Mouse (Mus musculus): Measurements from ENCODE around the gene Rnf8. TPM values are rescaled to one million over a fixed set of nuclear protein-coding genes. Genes with fewer than 3 reads are reported as not detected.

Rnf8 gene
- polyA plus RNA-seq, 1 experiment from 2014 or later: 117 TPM

DNA sequence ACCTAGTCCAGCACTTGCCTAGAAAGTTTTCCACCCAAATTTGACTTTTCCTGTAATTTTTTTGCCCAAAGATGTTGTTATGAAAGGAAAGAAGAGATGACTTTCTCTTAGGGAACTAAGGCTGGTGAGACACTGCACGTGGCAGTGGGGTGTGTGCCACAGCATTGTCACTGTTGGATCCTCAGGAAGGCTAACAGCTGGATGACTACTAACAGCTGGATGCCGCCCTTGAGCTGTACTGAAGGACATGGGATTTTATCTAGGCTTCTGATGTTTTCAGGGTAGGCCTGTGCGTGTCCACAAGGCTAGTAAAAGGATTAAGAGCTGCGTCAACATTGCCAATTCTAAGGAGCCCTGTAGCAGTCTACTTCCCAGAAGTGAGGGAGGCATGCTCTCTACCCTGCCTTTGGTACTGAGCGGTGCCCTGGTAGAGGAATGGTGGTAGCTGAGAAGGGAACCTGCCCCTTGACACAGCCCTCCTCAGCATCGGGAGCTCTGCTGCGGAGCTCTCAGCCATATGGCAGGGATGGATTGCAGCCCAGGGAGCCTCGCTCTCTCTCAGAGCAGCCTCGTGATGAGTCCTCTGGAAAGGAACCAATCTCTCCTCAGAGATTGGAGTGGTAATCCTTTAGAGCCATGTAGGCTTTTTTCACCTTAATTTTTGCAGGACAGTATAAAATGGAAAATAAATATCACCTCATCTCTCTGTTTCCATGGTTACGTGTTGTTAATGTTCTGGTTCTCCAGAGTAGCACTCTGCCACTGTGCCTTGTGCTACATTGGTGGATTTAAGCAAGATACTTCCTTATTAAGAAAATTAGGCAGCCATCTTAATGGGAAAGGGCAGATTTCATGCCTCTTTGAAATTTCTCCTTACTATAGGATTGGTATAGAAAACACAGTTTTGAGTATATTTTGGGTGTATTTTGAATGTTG, 53.7 kb downstream of the Rnf8 start:
- Histone ChIP-seq H3K27me3 (no peaks in the 10 kb centered on the region), H3K36me3 (replicated peaks) (peaks cover 57% of the 10 kb centered on the region), H3K9me3 (no peaks in the 10 kb centered on the region), H3K27ac (no peak overlapping the region), H3K9ac (no peak overlapping the region), H3K4me1 (peaks cover 6% of the 10 kb centered on the region; the same call in 1 of the 2 replicates), H3K4me3 (replicated peaks) (no peak overlapping the region), H3K4me2 (no peak overlapping the region)
- no peak for ATAC-seq (ENCODE audit: low FRiP score)
- 88% methylated on average over 10 of the region's 10 CpGs for WGBS

GRCm38 (mm10) chr17:29669030-29669429, 54.4 kb downstream of the Rnf8 start:
- no peak for ATAC-seq (ENCODE audit: low FRiP score)
- no peaks in the 10 kb centered on the region for H3K9me3 ChIP-seq
- H3K9ac ChIP-seq: no peak overlapping the region
- H3K4me1 ChIP-seq: peaks cover 6% of the 10 kb centered on the region; the same call in 1 of the 2 replicates
- no peak overlapping the region for H3K4me3 ChIP-seq (replicated peaks)
- peaks cover 57% of the 10 kb centered on the region for H3K36me3 ChIP-seq (replicated peaks)
- WGBS: 97% methylated on average over 4 of the region's 4 CpGs
- H3K27ac ChIP-seq: no peak overlapping the region
- no peak overlapping the region for H3K4me2 ChIP-seq
- no peaks in the 10 kb centered on the region for H3K27me3 ChIP-seq

- Histone ChIP-seq H3K4me3 (replicated peaks) (no peak overlapping the region), H3K9me3 (no peaks in the 10 kb centered on the region), H3K27ac (no peak overlapping the region), H3K27me3 (no peaks in the 10 kb centered on the region), H3K4me1 (peaks cover 6% of the 10 kb centered on the region; the same call in 1 of the 2 replicates), H3K36me3 (replicated peaks) (peaks cover 58% of the 10 kb centered on the region), H3K9ac (no peak overlapping the region), H3K4me2 (no peak overlapping the region)
- ATAC-seq (ENCODE audit: low FRiP score): no peak
Measured at GRCm38 (mm10) chr17:29669936-29670335, 55.3 kb downstream of the Rnf8 start.

DNA sequence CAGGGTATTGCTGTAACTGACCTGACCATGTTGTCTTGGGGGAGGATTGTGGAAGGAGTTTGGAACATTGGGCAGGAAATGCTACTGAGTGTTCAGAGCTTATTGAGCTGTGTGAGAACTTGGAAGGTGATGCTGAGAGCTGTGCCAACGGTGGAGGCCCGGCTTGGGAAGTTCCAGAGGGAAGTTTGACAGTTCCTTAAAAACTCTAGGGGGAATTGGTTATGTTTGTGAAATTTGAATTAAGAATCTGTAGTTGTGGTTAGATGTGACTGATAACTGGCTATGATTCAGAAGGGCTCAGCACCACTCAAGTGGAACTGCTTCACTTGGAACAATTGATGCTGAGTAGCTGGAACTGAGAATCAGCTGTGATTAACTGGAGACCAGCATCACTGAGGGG, 56.4 kb downstream of the Rnf8 start:
- H3K4me2 ChIP-seq: no peak overlapping the region
- no peak for ATAC-seq (ENCODE audit: low FRiP score)
- WGBS: 96% methylated on average over 2 of the region's 2 CpGs
- no peak overlapping the region for H3K27ac ChIP-seq
- peaks cover 66% of the 10 kb centered on the region for H3K36me3 ChIP-seq (replicated peaks)
- H3K27me3 ChIP-seq: no peaks in the 10 kb centered on the region
- no peaks in the 10 kb centered on the region for H3K9me3 ChIP-seq
- no peak overlapping the region for H3K9ac ChIP-seq
- H3K4me1 ChIP-seq: peaks cover 6% of the 10 kb centered on the region; the same call in 1 of the 2 replicates
- no peak overlapping the region for H3K4me3 ChIP-seq (replicated peaks)

- no peak for ATAC-seq (ENCODE audit: low FRiP score)
- no peak overlapping the region for H3K9ac ChIP-seq
- H3K27me3 ChIP-seq: no peaks in the 10 kb centered on the region
- no peak overlapping the region for H3K4me2 ChIP-seq
- no peak overlapping the region for H3K4me3 ChIP-seq (replicated peaks)
- WGBS: 96% methylated on average over 4 of the region's 4 CpGs
- H3K27ac ChIP-seq: no peak overlapping the region
- no peaks in the 10 kb centered on the region for H3K9me3 ChIP-seq
- H3K36me3 ChIP-seq (replicated peaks): peaks cover 74% of the 10 kb centered on the region
- peaks cover under 1% of the 10 kb centered on the region; the same call in 1 of the 2 replicates for H3K4me1 ChIP-seq
Measured at GRCm38 (mm10) chr17:29673325-29673724, 58.7 kb downstream of the Rnf8 start.

GRCm38 (mm10) chr17:29678526-29678925, 63.9 kb downstream of the Rnf8 start:
- no peak for ATAC-seq (ENCODE audit: low FRiP score)
- Histone ChIP-seq H3K4me1 (0 out of 2 replicates have a peak, but pooled peaks cover 6% of the 10 kb centered on the region), H3K27ac (no peak overlapping the region), H3K9me3 (no peaks in the 10 kb centered on the region), H3K4me2 (no peak overlapping the region), H3K4me3 (replicated peaks) (no peak overlapping the region), H3K27me3 (no peaks in the 10 kb centered on the region), H3K9ac (no peak overlapping the region), H3K36me3 (replicated peaks) (peaks cover 93% of the 10 kb centered on the region)
- 91% methylated on average over 8 of the region's 8 CpGs for WGBS

GRCm38 (mm10) chr17:29679038-29679767, 64.6 kb downstream of the Rnf8 start:
- Histone ChIP-seq H3K4me3 (replicated peaks) (no peak overlapping the region), H3K9ac (no peak overlapping the region), H3K27ac (0 out of 2 replicates have a peak overlapping the region, but pooled peaks have one; percentile 31), H3K9me3 (no peaks in the 10 kb centered on the region), H3K27me3 (no peaks in the 10 kb centered on the region), H3K4me1 (0 out of 2 replicates have a peak, but pooled peaks cover 6% of the 10 kb centered on the region), H3K36me3 (replicated peaks) (peaks cover 92% of the 10 kb centered on the region), H3K4me2 (no peak overlapping the region)
- no peak for ATAC-seq (ENCODE audit: low FRiP score)
- 84% methylated on average over 6 of the region's 6 CpGs for WGBS

DNA sequence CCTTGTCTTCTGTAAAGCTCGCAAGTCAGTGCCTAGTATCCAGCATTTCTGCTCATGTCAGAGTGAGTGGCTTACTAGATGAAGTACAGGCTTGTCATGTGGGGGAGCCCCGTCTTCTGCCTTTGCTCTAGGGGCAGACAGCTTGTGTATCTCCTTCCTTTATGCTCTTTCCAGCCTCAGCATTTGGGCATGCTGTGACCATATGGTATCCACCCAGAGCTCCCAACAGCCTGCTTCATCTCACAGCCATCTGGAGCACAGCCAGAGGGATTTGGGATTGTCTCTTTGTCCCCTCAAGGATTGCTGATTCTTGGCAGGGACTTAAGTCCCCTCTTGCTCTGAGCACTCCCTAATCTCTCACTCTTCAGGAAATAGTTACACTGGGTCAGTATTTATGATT, 65.6 kb downstream of the Rnf8 start:
- Histone ChIP-seq H3K4me3 (replicated peaks) (no peak overlapping the region), H3K4me2 (no peak overlapping the region), H3K4me1 (0 out of 2 replicates have a peak, but pooled peaks cover 6% of the 10 kb centered on the region), H3K36me3 (replicated peaks) (peaks cover 93% of the 10 kb centered on the region), H3K9me3 (no peaks in the 10 kb centered on the region), H3K9ac (no peak overlapping the region), H3K27ac (peak overlapping the region; percentile 71), H3K27me3 (no peaks in the 10 kb centered on the region)
- ATAC-seq (ENCODE audit: low FRiP score): no peak
- 77% methylated on average over 2 of the region's 2 CpGs for WGBS

GRCm38 (mm10) chr17:29680921-29681320, 66.3 kb downstream of the Rnf8 start:
- Histone ChIP-seq H3K9ac (no peak overlapping the region), H3K4me3 (replicated peaks) (no peak overlapping the region), H3K9me3 (no peaks in the 10 kb centered on the region), H3K27ac (0 out of 2 replicates have a peak overlapping the region, but pooled peaks have one; percentile 21), H3K4me1 (0 out of 2 replicates have a peak, but pooled peaks cover 6% of the 10 kb centered on the region), H3K36me3 (replicated peaks) (peaks cover 93% of the 10 kb centered on the region), H3K4me2 (no peak overlapping the region), H3K27me3 (no peaks in the 10 kb centered on the region)
- 93% methylated on average over 2 of the region's 2 CpGs for WGBS
- no peak for ATAC-seq (ENCODE audit: low FRiP score)

GRCm38 (mm10) chr17:29681669-29682068, 67.1 kb downstream of the Rnf8 start:
- H3K36me3 ChIP-seq (replicated peaks): peaks cover 93% of the 10 kb centered on the region

GRCm38 (mm10) chr17:29682261-29682660, 67.7 kb downstream of the Rnf8 start:
- H3K9ac ChIP-seq: no peak overlapping the region

More at GRCm38 (mm10) chr17:29681669-29682068, 67.1 kb downstream of the Rnf8 start:
- ATAC-seq (ENCODE audit: low FRiP score): no peak
- H3K9ac ChIP-seq: no peak overlapping the region
- H3K4me1 ChIP-seq: 0 out of 2 replicates have a peak, but pooled peaks cover 6% of the 10 kb centered on the region
- H3K4me3 ChIP-seq (replicated peaks): no peak overlapping the region
- H3K27ac ChIP-seq: no peak overlapping the region
- H3K9me3 ChIP-seq: no peaks in the 10 kb centered on the region
- no peaks in the 10 kb centered on the region for H3K27me3 ChIP-seq
- no peak overlapping the region for H3K4me2 ChIP-seq
- WGBS: 97% methylated on average over 9 of the region's 9 CpGs

GRCm38 (mm10) chr17:29683127-29683526, 68.5 kb downstream of the Rnf8 start:
- Histone ChIP-seq H3K9ac (no peak overlapping the region), H3K4me1 (0 out of 2 replicates have a peak, but pooled peaks cover 6% of the 10 kb centered on the region), H3K9me3 (no peaks in the 10 kb centered on the region), H3K27me3 (no peaks in the 10 kb centered on the region), H3K4me2 (no peak overlapping the region), H3K4me3 (replicated peaks) (no peak overlapping the region), H3K36me3 (replicated peaks) (peaks cover 91% of the 10 kb centered on the region), H3K27ac (no peak overlapping the region)
- WGBS: 90% methylated on average over 2 of the region's 2 CpGs
- no peak for ATAC-seq (ENCODE audit: low FRiP score)

More at GRCm38 (mm10) chr17:29682261-29682660, 67.7 kb downstream of the Rnf8 start:
- Histone ChIP-seq H3K4me2 (no peak overlapping the region), H3K27me3 (no peaks in the 10 kb centered on the region), H3K9me3 (no peaks in the 10 kb centered on the region), H3K4me1 (0 out of 2 replicates have a peak, but pooled peaks cover 6% of the 10 kb centered on the region), H3K27ac (no peak overlapping the region), H3K36me3 (replicated peaks) (peaks cover 91% of the 10 kb centered on the region), H3K4me3 (replicated peaks) (no peak overlapping the region)
- no peak for ATAC-seq (ENCODE audit: low FRiP score)
- 74% methylated on average over 7 of the region's 7 CpGs for WGBS

All from forebrain, embryonic 12.5 days (tissue).